Mouse (Mus musculus): ENCODE results near the gene Znrf3.

- no peak for TF ChIP-seq CTCF (IDR thresholded peaks at IDR 0.05; ENCODE audit: extremely low read depth, insufficient read depth, low read length)
- no peak for TF ChIP-seq POLR2A (IDR thresholded peaks at IDR 0.05; ENCODE audit: extremely low read depth, insufficient read depth, low read length)
These were observed 89.9 kb downstream of the Znrf3 start for GRCm38 (mm10) chr11:5354753-5355152.
